Mouse (Mus musculus) midbrain, embryonic 10.5 days (tissue): Measurements from ENCODE around the gene Sirt4. TPM values are rescaled to one million over a fixed set of nuclear protein-coding genes. Genes with fewer than 3 reads are reported as not detected.
"Not testable (repeated sequence)": the region's sequence is repeated elsewhere in the genome, so short reads cannot be mapped to it uniquely, and the experiment has no call there.

Source experiments
- DNase-seq: peaks from one replicate; pipeline ENCODE4 v3.0.0-alpha.2; 2017; ENCODE audit warnings: low spot score
- H3K27ac ChIP-seq: fragments of 300-500 bp; sonication (generic); replicated peaks from 2 replicates; pipeline ENCODE4 v1.5.1; 2016; ENCODE audit warnings: mild to moderate bottlenecking
- H3K27me3 ChIP-seq: fragments of 300-500 bp; sonication (generic); 2 replicates; pipeline ENCODE4 v1.6.1; 2016; ENCODE audit warnings: low read depth, mild to moderate bottlenecking; ENCODE audit not compliant: poor library complexity, severe bottlenecking
- H3K36me3 ChIP-seq: fragments of 300-500 bp; sonication (generic); 2 replicates; pipeline ENCODE4 v1.6.1; 2016; ENCODE audit warnings: mild to moderate bottlenecking, moderate library complexity
- H3K4me1 ChIP-seq: fragments of 300-500 bp; sonication (generic); 2 replicates; pipeline ENCODE4 v1.6.1; 2016
- H3K4me3 ChIP-seq: fragments of 300-500 bp; sonication (generic); 2 replicates; pipeline ENCODE4 v1.5.1; 2016; ENCODE audit warnings: mild to moderate bottlenecking, moderate library complexity
- H3K9me3 ChIP-seq: fragments of 300-500 bp; sonication (generic); replicated peaks from 2 replicates; pipeline ENCODE4 v1.6.1; 2016; ENCODE audit warnings: mild to moderate bottlenecking
- WGBS: fragments of 180-500 bp; shearing (Covaris S2); methylation state at CpG from one replicate; pipeline ENCODE4 v1.1.7; 2016; 5-methylcytosine and 5-hydroxymethylcytosine counted together
- polyA plus RNA-seq: library from polyadenylated mRNA; unstranded; fragments of >200 nt; fragmentation: Nextera tagmentation; extraction: Ambion mirVana; gene quantifications from 2 replicates; pipeline ENCODE4 v1.2.1, GENCODE M21; 2016

The Sirt4 gene
- polyA plus RNA-seq, 1 experiment from 2014 or later, result 15.2 TPM

GRCm38 (mm10) chr5:115522981-115523499 is 38.5 kb upstream of the Sirt4 start:
- H3K27ac ChIP-seq, result no peak overlapping the region; the same call in 1 of the 2 replicates
- WGBS, result 78% methylated on average over 15 of the region's 15 CpGs

DNA sequence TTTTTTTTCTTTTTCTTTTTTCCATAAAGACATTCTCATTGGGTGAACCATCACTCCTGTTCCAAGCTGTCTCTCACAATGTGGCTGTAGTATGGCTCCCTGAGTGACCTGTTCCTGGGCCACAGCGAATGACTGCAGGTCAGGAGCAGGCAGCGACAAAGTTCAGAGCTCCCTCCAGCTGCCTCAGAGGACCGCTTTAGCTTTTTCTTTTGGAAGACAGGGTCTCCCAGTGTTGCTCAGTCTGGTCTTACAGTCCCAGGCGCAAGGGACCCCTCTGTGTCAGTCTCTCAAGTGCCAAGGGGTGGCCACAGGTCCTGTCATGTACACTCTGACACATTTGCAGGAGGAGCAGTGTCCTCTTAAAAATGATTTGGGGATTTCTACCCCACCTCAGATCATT is 38.0 kb upstream of the Sirt4 start:
- Histone ChIP-seq H3K4me3 (no peak overlapping the region), H3K27me3 (no peaks in the 10 kb centered on the region), H3K4me1 (peaks cover 58% of the 10 kb centered on the region), H3K27ac (no peak overlapping the region), H3K9me3 (no peaks in the 10 kb centered on the region), H3K36me3 (peaks cover 1% of the 10 kb centered on the region; the same call in 1 of the 2 replicates)
- no peak for DNase-seq
- 84% methylated on average over 4 of the region's 4 CpGs for WGBS

More at GRCm38 (mm10) chr5:115522981-115523499, 38.5 kb upstream of the Sirt4 start:
- no peak for DNase-seq
- Histone ChIP-seq H3K4me1 (peaks cover 58% of the 10 kb centered on the region), H3K36me3 (no peaks in the 10 kb centered on the region), H3K4me3 (no peak overlapping the region), H3K27me3 (no peaks in the 10 kb centered on the region), H3K9me3 (no peaks in the 10 kb centered on the region)

DNA sequence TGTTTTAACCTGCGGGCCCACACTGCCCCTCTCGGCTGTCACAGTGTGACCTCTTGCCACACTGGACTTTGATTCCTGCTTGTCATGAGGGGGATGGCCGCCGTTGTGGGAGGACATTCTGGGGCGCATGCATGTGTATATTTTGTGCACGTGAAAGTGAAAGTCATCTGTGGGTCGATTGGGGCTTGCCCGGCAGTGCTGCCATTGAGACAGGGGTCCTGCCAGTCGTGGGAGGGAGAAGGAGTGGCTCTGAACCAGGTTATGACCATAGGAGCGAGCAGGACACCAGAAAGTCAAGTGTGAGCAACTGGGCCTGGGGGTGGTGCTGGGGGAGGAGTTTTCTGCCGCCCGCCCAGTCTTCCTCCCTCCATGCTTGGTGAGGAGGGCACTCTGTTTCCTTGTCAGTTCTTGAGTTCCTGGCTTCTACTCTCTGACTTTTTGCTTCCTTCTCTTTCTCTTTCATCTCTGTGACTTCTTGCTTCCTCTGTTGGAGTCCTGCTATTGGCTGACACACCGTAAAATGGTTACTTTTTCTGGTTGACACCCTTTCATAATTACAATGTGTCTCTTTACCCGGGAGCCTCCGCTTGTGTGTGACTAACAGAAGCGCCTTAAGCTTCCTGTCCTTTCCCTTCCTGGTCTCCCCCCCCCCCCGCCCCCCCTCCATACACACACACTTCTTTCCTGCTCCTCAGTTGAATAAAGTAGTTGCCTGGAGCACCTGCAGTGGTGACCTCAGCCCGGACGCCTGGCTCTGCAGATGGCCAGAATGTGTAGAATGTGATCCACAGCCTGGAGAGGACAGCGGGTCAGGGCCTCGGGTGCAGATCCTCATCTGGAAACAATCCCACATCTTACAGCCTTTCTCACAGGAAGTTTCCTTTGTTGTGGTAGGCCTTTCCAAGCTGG is 37.3 kb upstream of the Sirt4 start:
- peaks cover 6% of the 10 kb centered on the region; the same call in 1 of the 2 replicates for H3K36me3 ChIP-seq
- no peak for DNase-seq
- no peaks in the 10 kb centered on the region for H3K9me3 ChIP-seq
- WGBS, result 75% methylated on average over 21 of the region's 21 CpGs
- H3K27me3 ChIP-seq, result no peaks in the 10 kb centered on the region
- peak overlapping the region; percentile 46 for H3K27ac ChIP-seq
- no peak overlapping the region for H3K4me3 ChIP-seq
- peaks cover 58% of the 10 kb centered on the region for H3K4me1 ChIP-seq

GRCm38 (mm10) chr5:115520325-115520869 is 35.9 kb upstream of the Sirt4 start:
- Histone ChIP-seq H3K4me1 (peaks cover 52% of the 10 kb centered on the region), H3K27ac (peak overlapping the region; percentile 69), H3K27me3 (no peaks in the 10 kb centered on the region), H3K36me3 (peaks cover 15% of the 10 kb centered on the region), H3K4me3 (no peak overlapping the region), H3K9me3 (no peaks in the 10 kb centered on the region)
- WGBS, result 79% methylated on average over 21 of the region's 21 CpGs
- DNase-seq, result no peak

GRCm38 (mm10) chr5:115518214-115518613 is 33.7 kb upstream of the Sirt4 start:
- 96% methylated on average over 8 of the region's 8 CpGs for WGBS
- not testable (repeated sequence) for H3K27ac ChIP-seq, H3K9me3 ChIP-seq, DNase-seq, H3K4me3 ChIP-seq, H3K27me3 ChIP-seq
- Histone ChIP-seq H3K36me3 (peaks cover 20% of the 10 kb centered on the region), H3K4me1 (peaks cover 42% of the 10 kb centered on the region)

- Histone ChIP-seq H3K27ac (no peak overlapping the region), H3K36me3 (peaks cover 20% of the 10 kb centered on the region), H3K4me1 (peaks cover 35% of the 10 kb centered on the region), H3K27me3 (no peaks in the 10 kb centered on the region), H3K9me3 (no peaks in the 10 kb centered on the region), H3K4me3 (no peak overlapping the region)
- DNase-seq, result no peak
- WGBS, result 96% methylated on average over 9 of the region's 9 CpGs
These were observed 33.0 kb upstream of the Sirt4 start for GRCm38 (mm10) chr5:115517501-115517900.

- Histone ChIP-seq H3K27ac (no peak overlapping the region), H3K9me3 (no peaks in the 10 kb centered on the region), H3K4me3 (no peak overlapping the region), H3K4me1 (peaks cover 32% of the 10 kb centered on the region), H3K27me3 (no peaks in the 10 kb centered on the region), H3K36me3 (peaks cover 20% of the 10 kb centered on the region)
- 94% methylated on average over 7 of the region's 7 CpGs for WGBS
- DNase-seq, result no peak
These were observed 32.4 kb upstream of the Sirt4 start for GRCm38 (mm10) chr5:115516908-115517307.

GRCm38 (mm10) chr5:115516081-115516907 is 31.8 kb upstream of the Sirt4 start:
- H3K4me3 ChIP-seq, result no peak overlapping the region
- H3K36me3 ChIP-seq, result peaks cover 20% of the 10 kb centered on the region
- H3K27me3 ChIP-seq, result no peaks in the 10 kb centered on the region
- WGBS, result 81% methylated on average over 32 of the region's 32 CpGs
- H3K4me1 ChIP-seq, result peaks cover 28% of the 10 kb centered on the region
- no peaks in the 10 kb centered on the region for H3K9me3 ChIP-seq
- no peak overlapping the region; the same call in 1 of the 2 replicates for H3K27ac ChIP-seq
- no peak for DNase-seq

DNA sequence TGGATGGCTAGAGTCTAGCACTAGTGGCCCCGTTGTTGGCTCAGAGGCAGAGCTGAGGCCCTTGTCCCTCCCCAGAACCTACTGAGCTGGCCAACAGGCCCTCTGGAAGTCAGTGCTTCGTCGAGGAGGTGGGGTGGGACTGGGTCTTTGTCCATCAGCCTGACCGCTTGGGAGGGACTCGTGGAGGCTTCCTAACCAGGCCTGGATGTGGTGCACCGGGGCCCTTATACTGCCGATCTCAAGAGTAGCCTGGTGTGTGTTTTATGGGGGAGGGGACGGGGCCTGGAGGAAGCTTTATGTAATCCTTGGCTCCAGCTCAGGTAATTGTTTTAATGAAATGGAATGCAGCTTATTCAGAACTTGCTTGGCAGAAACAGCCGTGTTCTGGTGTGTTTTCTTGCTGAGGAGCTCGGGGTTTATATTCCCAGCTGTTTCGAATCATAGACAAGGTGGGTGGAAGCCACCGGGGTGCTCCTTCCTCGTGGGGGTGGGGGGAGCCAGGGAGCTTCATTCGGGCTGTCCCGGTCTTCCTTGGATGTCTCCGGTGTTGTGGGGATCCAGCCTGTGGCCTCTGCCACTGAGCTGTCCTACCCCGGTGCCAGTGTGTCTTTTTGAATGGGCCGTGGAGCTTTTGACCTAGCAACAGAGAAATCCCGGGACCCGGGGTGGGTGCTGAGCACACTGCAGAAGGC is 30.5 kb upstream of the Sirt4 start:
- Histone ChIP-seq H3K36me3 (peaks cover 20% of the 10 kb centered on the region), H3K27ac (peak overlapping the region; percentile 53; the same call in 1 of the 2 replicates), H3K9me3 (no peaks in the 10 kb centered on the region), H3K27me3 (no peaks in the 10 kb centered on the region), H3K4me1 (peaks cover 21% of the 10 kb centered on the region), H3K4me3 (no peak overlapping the region)
- WGBS, result 72% methylated on average over 20 of the region's 20 CpGs
- DNase-seq, result no peak

DNA sequence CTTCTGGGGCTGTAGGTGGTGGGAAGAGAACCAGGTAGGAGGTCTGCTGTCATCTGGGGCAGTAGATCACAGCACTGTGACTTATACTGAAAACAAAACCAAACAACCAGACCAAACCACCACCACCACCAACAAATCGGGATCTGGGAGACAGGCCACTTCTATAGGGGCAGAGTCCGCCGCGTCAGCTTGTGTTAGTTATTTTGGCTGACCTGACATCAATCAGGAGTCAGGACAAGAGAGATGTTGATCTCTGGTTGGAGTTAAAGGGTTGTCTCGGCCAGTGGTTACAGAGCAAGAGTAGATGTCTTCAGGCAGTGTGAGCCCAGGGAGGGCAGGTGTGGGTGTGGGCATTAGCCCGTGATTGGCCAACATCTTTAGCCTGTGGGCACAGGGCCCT is 29.8 kb upstream of the Sirt4 start:
- H3K4me3 ChIP-seq, result no peak overlapping the region

GRCm38 (mm10) chr5:115513721-115514120 is 29.2 kb upstream of the Sirt4 start:
- Histone ChIP-seq H3K4me3 (no peak overlapping the region), H3K4me1 (peaks cover 33% of the 10 kb centered on the region), H3K27ac (no peak overlapping the region; the same call in 1 of the 2 replicates), H3K27me3 (no peaks in the 10 kb centered on the region), H3K36me3 (peaks cover 20% of the 10 kb centered on the region), H3K9me3 (no peaks in the 10 kb centered on the region)
- no peak for DNase-seq
- WGBS, result 95% methylated on average over 16 of the region's 16 CpGs

More for the DNA sequence above, 29.8 kb upstream of the Sirt4 start:
- WGBS, result 89% methylated on average over 6 of the region's 6 CpGs
- DNase-seq, result no peak
- no peaks in the 10 kb centered on the region for H3K27me3 ChIP-seq
- peak overlapping the region; percentile 53; the same call in 1 of the 2 replicates for H3K27ac ChIP-seq
- peaks cover 20% of the 10 kb centered on the region for H3K36me3 ChIP-seq
- peaks cover 27% of the 10 kb centered on the region for H3K4me1 ChIP-seq
- H3K9me3 ChIP-seq, result no peaks in the 10 kb centered on the region

DNA sequence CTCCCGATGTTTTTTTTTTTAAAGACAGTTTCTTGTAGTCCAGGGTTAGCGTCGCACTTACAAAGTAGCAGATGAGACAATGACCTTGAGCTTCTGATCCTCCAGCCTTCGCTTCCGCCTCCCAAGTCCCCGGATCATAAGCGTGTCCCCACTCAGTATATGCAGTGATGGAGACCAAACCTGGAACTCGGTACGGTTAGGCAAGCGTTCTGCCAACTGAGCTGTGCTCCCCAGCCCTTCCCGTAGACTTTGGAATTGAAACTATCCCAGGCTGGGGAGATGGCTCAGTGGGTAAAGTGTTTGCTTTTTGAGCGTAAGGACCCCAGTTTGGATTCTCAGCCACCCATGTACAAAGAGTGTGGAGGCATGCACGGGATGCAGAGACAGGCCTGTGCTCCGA is 28.7 kb upstream of the Sirt4 start:
- peaks cover 38% of the 10 kb centered on the region for H3K4me1 ChIP-seq
- H3K27me3 ChIP-seq, result no peaks in the 10 kb centered on the region
- H3K36me3 ChIP-seq, result peaks cover 20% of the 10 kb centered on the region
- H3K27ac ChIP-seq, result no peak overlapping the region
- no peak overlapping the region for H3K4me3 ChIP-seq
- no peaks in the 10 kb centered on the region for H3K9me3 ChIP-seq
- whole genome bisulfite sequencing, result 97% methylated on average over 14 of the region's 14 CpGs
- no peak for DNase-seq
